ENCODE assay signal across 10 mouse cellular contexts in genomic region chr5:112279181-112280021, GRCm38 (mm10). TPM values are rescaled to one million over a fixed set of nuclear protein-coding genes. Genes with fewer than 3 reads are reported as not detected.
DNase-seq lines count a peak whose midpoint lies in the region; ATAC-seq and TF ChIP-seq lines count a peak whose summit lies in the region.
"Had no signal": no experiment of that assay in that cellular context is flagged by ENCODE, and none has a peak within 500 bp of the region (broad histone marks: within the 10 kb centered on the region; RNA-seq: fewer than 3 reads in every experiment).

No protein-coding gene starts in this region.

- H3K36me3 ChIP-seq in forebrain, embryonic 12.5 days (replicated peaks), result no peaks in the 10 kb centered on the region
- no peaks in the 10 kb centered on the region for H3K36me3 ChIP-seq in forebrain, embryonic 13.5 days (ENCODE audit: poor library complexity, severe bottlenecking)
- H3K36me3 ChIP-seq in C2C12 (ENCODE audit: control insufficient read depth, insufficient read depth), result peaks cover 28% of the 10 kb centered on the region
- no peaks in the 10 kb centered on the region for H3K36me3 ChIP-seq in embryonic facial prominence, embryonic 10.5 days (replicated peaks)
- H3K36me3 ChIP-seq in limb, embryonic 10.5 days, result no peaks in the 10 kb centered on the region; the same call in 1 of the 2 replicates
- H3K36me3 ChIP-seq: midbrain, embryonic 12.5 days had no signal

- no peak overlapping the region for H3K27ac ChIP-seq in forebrain, embryonic 12.5 days
- H3K27ac ChIP-seq in forebrain, embryonic 13.5 days, result no peak overlapping the region
- peak overlapping the region; percentile 44; the same call in 1 of the 2 replicates for H3K27ac ChIP-seq in embryonic facial prominence, embryonic 10.5 days (replicated peaks)
- 0 out of 2 replicates have a peak overlapping the region, but pooled peaks have one; percentile 46 for H3K27ac ChIP-seq in limb, embryonic 10.5 days
- H3K27ac ChIP-seq: midbrain, embryonic 12.5 days had no signal

- no peak for ATAC-seq in forebrain, embryonic 12.5 days (ENCODE audit: low FRiP score)
- ATAC-seq in forebrain, embryonic 13.5 days, result no peak
- no peak for ATAC-seq in CD4-positive, CD25-positive, alpha-beta regulatory T cell, adult 4 months

- no peak overlapping the region for H3K9ac ChIP-seq in forebrain, embryonic 12.5 days
- no peak overlapping the region for H3K9ac ChIP-seq in forebrain, embryonic 13.5 days
- H3K9ac ChIP-seq: midbrain, embryonic 12.5 days had no signal

- H3K27me3 ChIP-seq in forebrain, embryonic 12.5 days, result peaks cover 6% of the 10 kb centered on the region; the same call in 1 of the 2 replicates
- no peaks in the 10 kb centered on the region for H3K27me3 ChIP-seq in forebrain, embryonic 13.5 days
- H3K27me3 ChIP-seq in C2C12 (ENCODE audit: control insufficient read depth, insufficient read depth, insufficient read length), result no peaks in the 10 kb centered on the region
- peaks cover 9% of the 10 kb centered on the region; the same call in 1 of the 2 replicates for H3K27me3 ChIP-seq in embryonic facial prominence, embryonic 10.5 days (replicated peaks; ENCODE audit: low read depth, poor library complexity, severe bottlenecking)
- no peaks in the 10 kb centered on the region for H3K27me3 ChIP-seq in limb, embryonic 10.5 days (ENCODE audit: low read depth, poor library complexity, severe bottlenecking)

- peaks cover 72% of the 10 kb centered on the region for H3K79me3 ChIP-seq in C2C12 (ENCODE audit: low read depth)

- H3K4me2 ChIP-seq in forebrain, embryonic 12.5 days, result peak overlapping the region; percentile 11; the same call in 1 of the 2 replicates
- H3K4me2 ChIP-seq in forebrain, embryonic 13.5 days, result no peak overlapping the region
- H3K4me2 ChIP-seq: midbrain, embryonic 12.5 days had no signal

- no peak for DNase-seq in embryonic facial prominence, embryonic 10.5 days (ENCODE audit: low spot score)
- DNase-seq in limb, embryonic 10.5 days (ENCODE audit: low spot score), result no peak
- no peak for DNase-seq in left cerebral cortex, adult 11 months (ENCODE audit: low spot score)
- no peak for DNase-seq in yolk sac, embryonic 10.5 days (ENCODE audit: low spot score)

- H3K79me2 ChIP-seq in C2C12 (ENCODE audit: control insufficient read depth, insufficient read depth), result peaks cover 79% of the 10 kb centered on the region

- WGBS in forebrain, embryonic 12.5 days, result 94% methylated on average over 17 of the region's 17 CpGs
- 92% methylated on average over 17 of the region's 17 CpGs for WGBS in forebrain, embryonic 13.5 days
- WGBS in embryonic facial prominence, embryonic 10.5 days, result 88% methylated on average over 17 of the region's 17 CpGs
- WGBS in limb, embryonic 10.5 days, result 91% methylated on average over 17 of the region's 17 CpGs

- H3K4me1 ChIP-seq in forebrain, embryonic 12.5 days, result peaks cover 55% of the 10 kb centered on the region
- H3K4me1 ChIP-seq in forebrain, embryonic 13.5 days, result peaks cover 36% of the 10 kb centered on the region
- H3K4me1 ChIP-seq in embryonic facial prominence, embryonic 10.5 days, result peaks cover 91% of the 10 kb centered on the region
- peaks cover 80% of the 10 kb centered on the region for H3K4me1 ChIP-seq in limb, embryonic 10.5 days

- H3K9me3 ChIP-seq in forebrain, embryonic 12.5 days, result no peaks in the 10 kb centered on the region
- H3K9me3 ChIP-seq in forebrain, embryonic 13.5 days (replicated peaks), result no peaks in the 10 kb centered on the region
- no peaks in the 10 kb centered on the region for H3K9me3 ChIP-seq in embryonic facial prominence, embryonic 10.5 days
- H3K9me3 ChIP-seq in limb, embryonic 10.5 days (replicated peaks), result no peaks in the 10 kb centered on the region
- H3K9me3 ChIP-seq: midbrain, embryonic 12.5 days had no signal

- TF ChIP-seq CTCF in C2C12 (IDR thresholded peaks at IDR 0.05; ENCODE audit: control insufficient read depth, insufficient read depth, insufficient read length), result no peak

- no peak overlapping the region for H3K4me3 ChIP-seq in forebrain, embryonic 12.5 days (replicated peaks)
- H3K4me3 ChIP-seq in forebrain, embryonic 13.5 days, result no peak overlapping the region
- H3K4me3 ChIP-seq in C2C12 (ENCODE audit: insufficient read depth, poor library complexity, severe bottlenecking), result peak overlapping the region; percentile 78
- H3K4me3 ChIP-seq in embryonic facial prominence, embryonic 10.5 days, result no peak overlapping the region
- H3K4me3 ChIP-seq in limb, embryonic 10.5 days, result no peak overlapping the region
- H3K4me3 ChIP-seq: erythroblast, embryonic 14.5 days; midbrain, embryonic 12.5 days had no signal

- peak overlapping the region; percentile 65 for H3ac ChIP-seq in C2C12 (ENCODE audit: control insufficient read depth, insufficient read length, low read depth)

TF ChIP-seq in C2C12, 6 proteins besides CTCF, POLR2A, EP300 and RAD21:
- TF ChIP-seq USF1 (IDR thresholded peaks at IDR 0.05; ENCODE audit: low read depth), result no peak
- no peak for TF ChIP-seq MYOG (IDR thresholded peaks at IDR 0.05; ENCODE audit: control insufficient read depth, extremely low read depth, insufficient read length)
- no peak for TF ChIP-seq MAX (IDR thresholded peaks at IDR 0.05)
- no peak for TF ChIP-seq FOSL1 (IDR thresholded peaks at IDR 0.05; ENCODE audit: insufficient read depth, low read length, poor library complexity, severe bottlenecking)
- peak; percentile 53 for TF ChIP-seq MYOD1 (IDR thresholded peaks at IDR 0.05; ENCODE audit: control insufficient read depth, insufficient read length, low read depth)
- no peak for TF ChIP-seq CEBPB (IDR thresholded peaks at IDR 0.05; ENCODE audit: low read depth)

RNA-seq across cellular contexts. Expression of gene Tpst2, which starts 2.9 kb away (rescaled TPM):
- 27.1 and 28.6 TPM in 2 replicates for polyA plus RNA-seq in forebrain, embryonic 12.5 days (2016; fragmentation: Nextera tagmentation; extraction: Ambion mirVana)
- 28.4 and 29.8 TPM in 2 replicates for polyA plus RNA-seq in forebrain, embryonic 13.5 days (2015; fragmentation: Nextera tagmentation; extraction: Ambion mirVana)
- 155 TPM for polyA plus RNA-seq in C2C12 (2012; fragmentation: generic; extraction: Trizol)
- polyA plus RNA-seq in embryonic facial prominence, embryonic 10.5 days (2016; fragmentation: Nextera tagmentation; extraction: Ambion mirVana), result 34.0 and 35.9 TPM in 2 replicates
- polyA plus RNA-seq in limb, embryonic 10.5 days (2016; fragmentation: Nextera tagmentation; extraction: Ambion mirVana), result 37.5 and 38.0 TPM in 2 replicates
- polyA plus RNA-seq in CD4-positive, CD25-positive, alpha-beta regulatory T cell, adult 4 months (2017; shearing (Covaris generic)), result 10 to 100 TPM; 58.0 to 61.9 TPM

RNA-seq across cellular contexts. Expression of gene Crybb1, which starts 23.8 kb away (rescaled TPM):
- 1.2 and 1.3 TPM in 2 replicates for polyA plus RNA-seq in forebrain, embryonic 12.5 days (2016; fragmentation: Nextera tagmentation; extraction: Ambion mirVana)
- polyA plus RNA-seq in forebrain, embryonic 13.5 days (2015; fragmentation: Nextera tagmentation; extraction: Ambion mirVana), result 2.1 TPM in 2 replicates
- polyA plus RNA-seq in C2C12 (2012; fragmentation: generic; extraction: Trizol), result 0.06 TPM
- 0.20 and 0.80 TPM in 2 replicates for polyA plus RNA-seq in embryonic facial prominence, embryonic 10.5 days (2016; fragmentation: Nextera tagmentation; extraction: Ambion mirVana)
- not detected in 2 replicates for polyA plus RNA-seq in limb, embryonic 10.5 days (2016; fragmentation: Nextera tagmentation; extraction: Ambion mirVana)
- not detected for polyA plus RNA-seq in CD4-positive, CD25-positive, alpha-beta regulatory T cell, adult 4 months (2017; shearing (Covaris generic))
- polyA plus RNA-seq: erythroblast, embryonic 14.5 days had no signal

RNA-seq across cellular contexts. Expression of gene Cryba4, which starts 27.1 kb away (rescaled TPM):
- polyA plus RNA-seq in forebrain, embryonic 12.5 days (2016; fragmentation: Nextera tagmentation; extraction: Ambion mirVana), result 1.2 and 1.4 TPM in 2 replicates
- 0.42 and 1.6 TPM in 2 replicates for polyA plus RNA-seq in forebrain, embryonic 13.5 days (2015; fragmentation: Nextera tagmentation; extraction: Ambion mirVana)
- polyA plus RNA-seq in C2C12 (2012; fragmentation: generic; extraction: Trizol), result 1.9 TPM
- polyA plus RNA-seq in embryonic facial prominence, embryonic 10.5 days (2016; fragmentation: Nextera tagmentation; extraction: Ambion mirVana), result 0.35 and 0.69 TPM in 2 replicates
- polyA plus RNA-seq in limb, embryonic 10.5 days (2016; fragmentation: Nextera tagmentation; extraction: Ambion mirVana), result 0.34 and 0.46 TPM in 2 replicates
- polyA plus RNA-seq in CD4-positive, CD25-positive, alpha-beta regulatory T cell, adult 4 months (2017; shearing (Covaris generic)), result 1 to 10 TPM in 1 of 2 experiments, not detected in 1; 1.3 TPM
- polyA plus RNA-seq: erythroblast, embryonic 14.5 days had no signal

RNA-seq across cellular contexts. Expression of gene Tfip11, which starts 46.8 kb away (rescaled TPM):
- 38.1 and 39.5 TPM in 2 replicates for polyA plus RNA-seq in forebrain, embryonic 12.5 days (2016; fragmentation: Nextera tagmentation; extraction: Ambion mirVana)
- polyA plus RNA-seq in forebrain, embryonic 13.5 days (2015; fragmentation: Nextera tagmentation; extraction: Ambion mirVana), result 29.9 and 35.7 TPM in 2 replicates
- 44.9 TPM for polyA plus RNA-seq in C2C12 (2012; fragmentation: generic; extraction: Trizol)
- polyA plus RNA-seq in embryonic facial prominence, embryonic 10.5 days (2016; fragmentation: Nextera tagmentation; extraction: Ambion mirVana), result 41.3 and 42.5 TPM in 2 replicates
- 43.5 and 44.4 TPM in 2 replicates for polyA plus RNA-seq in limb, embryonic 10.5 days (2016; fragmentation: Nextera tagmentation; extraction: Ambion mirVana)
- 10 to 100 TPM; 17.0 to 37.0 TPM for polyA plus RNA-seq in CD4-positive, CD25-positive, alpha-beta regulatory T cell, adult 4 months (2017; shearing (Covaris generic))

Comparison
In these comparisons a context has a peak if more than half of its experiments do, and no peak if none do; other contexts are left out.
1. H3K27ac ChIP-seq: peak in embryonic facial prominence, embryonic 10.5 days (single experiment) and limb, embryonic 10.5 days (single experiment); none in forebrain, embryonic 12.5 days (single experiment) and forebrain, embryonic 13.5 days (single experiment).